Mouse (Mus musculus) forebrain, embryonic 16.5 days (tissue): ENCODE data around the gene Samhd1. TPM values are rescaled to one million over a fixed set of nuclear protein-coding genes. Genes with fewer than 3 reads are reported as not detected.

Source experiments
- ATAC-seq: fragments of 200-750 bp; cut with Nextera tagmentation; 2 replicates; pipeline ENCODE4 v1.8.0; 2017; ENCODE audit warnings: mild to moderate bottlenecking, moderate library complexity
- H3K27ac ChIP-seq: fragments of 300-500 bp; sonication (generic); 2 replicates; pipeline ENCODE4 v1.5.1; 2014; ENCODE audit warnings: low read length, control low read depth
- H3K27me3 ChIP-seq: fragments of 300-500 bp; sonication (generic); replicated peaks from 2 replicates; pipeline ENCODE4 v1.6.1; 2014; ENCODE audit warnings: low read length; ENCODE audit not compliant: control insufficient read depth, insufficient read depth
- H3K36me3 ChIP-seq: fragments of 300-500 bp; sonication (generic); 2 replicates; pipeline ENCODE4 v1.6.1; 2014; ENCODE audit not compliant: control insufficient read depth, insufficient read depth
- H3K4me1 ChIP-seq: fragments of 300-500 bp; sonication (generic); replicated peaks from 2 replicates; pipeline ENCODE4 v1.6.1; 2014; ENCODE audit warnings: low read length; ENCODE audit not compliant: control insufficient read depth, insufficient read depth
- H3K4me2 ChIP-seq: fragments of 300-500 bp; sonication (generic); 2 replicates; pipeline ENCODE4 v1.6.1; 2014; ENCODE audit warnings: mild to moderate bottlenecking, low read length, control low read depth
- H3K4me3 ChIP-seq: fragments of 300-500 bp; sonication (generic); replicated peaks from 2 replicates; pipeline ENCODE4 v1.5.1; 2014; ENCODE audit warnings: mild to moderate bottlenecking, low read length, control low read depth
- H3K9ac ChIP-seq: fragments of 300-500 bp; sonication (generic); replicated peaks from 2 replicates; pipeline ENCODE4 v1.6.1; 2014; ENCODE audit warnings: low read depth, low read length, control low read depth
- H3K9me3 ChIP-seq: fragments of 300-500 bp; sonication (generic); 2 replicates; pipeline ENCODE4 v1.6.1; 2016; ENCODE audit warnings: low read length; ENCODE audit not compliant: control insufficient read depth
- WGBS: fragments of 180-500 bp; shearing (Covaris S2); extraction: QIAGEN DNeasy Blood & Tissue Kit; methylation state at CpG from one replicate; pipeline ENCODE4 v1.1.7; 2014; 5-methylcytosine and 5-hydroxymethylcytosine counted together
- polyA plus RNA-seq: library from polyadenylated mRNA; unstranded; fragments of >200 nt; fragmentation: Nextera tagmentation; extraction: Ambion mirVana; gene quantifications from 2 replicates; pipeline ENCODE4 v1.2.1, GENCODE M21; 2015

Samhd1 gene
- polyA plus RNA-seq, 1 experiment from 2014 or later: 10.2 TPM

GRCm38 (mm10) chr2:157058342-157058998 is 76.6 kb downstream of the Samhd1 start:
- Histone ChIP-seq H3K4me1 (peaks cover 44% of the 10 kb centered on the region), H3K9me3 (no peaks in the 10 kb centered on the region), H3K9ac (peak overlapping the region; percentile 47), H3K27ac (peak overlapping the region; percentile 91), H3K27me3 (no peaks in the 10 kb centered on the region), H3K4me3 (peak overlapping the region; percentile 5; the same call in 1 of the 2 replicates), H3K36me3 (peaks cover 12% of the 10 kb centered on the region), H3K4me2 (peak overlapping the region; percentile 36)
- 8% methylated on average over 18 of the region's 18 CpGs for WGBS
- peak; percentile 91 for ATAC-seq

- peaks cover 16% of the 10 kb centered on the region for H3K36me3 ChIP-seq
- 79% methylated on average over 4 of the region's 4 CpGs for WGBS
- no peak overlapping the region for H3K4me3 ChIP-seq
- no peak overlapping the region for H3K4me2 ChIP-seq
- ATAC-seq: no peak
- H3K9ac ChIP-seq: no peak overlapping the region
- peak overlapping the region; percentile 91 for H3K27ac ChIP-seq
- H3K9me3 ChIP-seq: no peaks in the 10 kb centered on the region
- peaks cover 37% of the 10 kb centered on the region for H3K4me1 ChIP-seq
- H3K27me3 ChIP-seq: no peaks in the 10 kb centered on the region
Observed at GRCm38 (mm10) chr2:157057758-157058157, 77.3 kb downstream of the Samhd1 start.

DNA sequence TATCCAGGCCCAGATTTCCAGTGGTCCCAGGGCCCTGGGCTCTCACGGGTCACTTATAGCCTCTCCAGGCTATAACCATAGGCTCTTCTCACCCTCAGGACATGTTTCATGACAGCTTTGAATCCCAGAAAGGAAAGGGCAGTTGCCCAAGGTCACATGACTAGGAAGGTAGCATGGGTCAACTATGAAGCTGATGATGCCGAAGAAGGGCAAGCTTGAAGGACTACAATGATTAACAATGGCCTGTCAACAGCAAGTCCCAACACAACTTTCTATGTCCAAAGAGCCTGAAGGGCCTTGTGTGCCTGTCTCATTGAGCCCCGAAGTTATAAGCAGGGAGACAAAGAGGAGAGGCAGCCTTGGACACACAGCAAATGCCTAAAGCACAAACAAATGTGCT is 77.9 kb downstream of the Samhd1 start:
- Histone ChIP-seq H3K4me3 (no peak overlapping the region), H3K9me3 (no peaks in the 10 kb centered on the region), H3K27me3 (no peaks in the 10 kb centered on the region), H3K4me2 (no peak overlapping the region), H3K27ac (0 out of 2 replicates have a peak overlapping the region, but pooled peaks have one; percentile 4), H3K36me3 (peaks cover 20% of the 10 kb centered on the region), H3K4me1 (peaks cover 31% of the 10 kb centered on the region), H3K9ac (no peak overlapping the region)
- ATAC-seq: no peak
- WGBS: 89% methylated on average over 3 of the region's 3 CpGs

DNA sequence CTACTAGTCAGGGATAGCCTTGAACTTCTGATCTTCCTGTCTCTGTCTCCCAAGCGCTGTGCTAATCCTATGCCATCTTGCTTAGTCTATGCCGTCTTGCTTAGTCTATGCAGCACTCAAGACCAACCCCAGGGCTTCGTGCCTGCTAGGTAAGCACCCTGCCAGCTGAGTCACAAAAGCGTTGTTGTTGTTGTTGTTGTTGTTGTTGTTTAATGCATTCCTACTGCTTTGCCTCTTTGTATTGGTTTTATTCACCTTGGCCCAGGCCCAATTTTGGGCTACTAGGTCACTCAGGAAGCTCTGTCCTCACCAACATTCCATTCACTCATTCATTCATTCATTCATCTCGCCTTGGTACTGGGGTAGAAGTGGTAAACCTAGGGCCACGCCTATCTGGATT is 79.3 kb downstream of the Samhd1 start:
- WGBS: 89% methylated on average over 6 of the region's 6 CpGs
- Histone ChIP-seq H3K4me2 (no peak overlapping the region), H3K9me3 (no peaks in the 10 kb centered on the region), H3K36me3 (peaks cover 20% of the 10 kb centered on the region), H3K27ac (no peak overlapping the region), H3K27me3 (no peaks in the 10 kb centered on the region), H3K4me1 (peaks cover 35% of the 10 kb centered on the region), H3K9ac (no peak overlapping the region), H3K4me3 (no peak overlapping the region)
- no peak for ATAC-seq

DNA sequence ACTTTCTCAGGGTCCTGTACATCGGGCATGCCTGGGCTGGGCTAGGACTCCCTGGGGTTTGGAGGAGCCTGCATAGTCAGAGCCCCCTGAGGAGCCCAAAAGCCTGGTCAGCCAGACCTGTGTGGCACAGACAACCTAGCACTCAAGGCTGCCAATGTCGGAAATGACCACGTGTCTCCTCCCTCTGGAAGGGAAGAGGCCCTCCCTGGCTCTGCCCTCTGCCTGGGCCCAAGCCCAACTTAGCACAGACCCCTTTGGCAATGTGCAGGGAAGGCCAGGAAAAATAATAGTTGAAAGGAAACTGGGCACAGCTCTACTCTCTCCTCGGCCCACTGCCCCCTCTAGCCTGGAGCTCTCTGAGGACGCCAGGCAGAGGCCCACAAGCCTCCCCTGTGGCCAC is 80.2 kb downstream of the Samhd1 start:
- H3K9ac ChIP-seq: no peak overlapping the region
- no peak overlapping the region for H3K4me2 ChIP-seq
- WGBS: 53% methylated on average over 5 of the region's 5 CpGs
- H3K27ac ChIP-seq: peak overlapping the region; percentile 56; the same call in 1 of the 2 replicates
- H3K4me3 ChIP-seq: no peak overlapping the region
- peaks cover 17% of the 10 kb centered on the region for H3K36me3 ChIP-seq
- no peaks in the 10 kb centered on the region for H3K27me3 ChIP-seq
- no peaks in the 10 kb centered on the region for H3K9me3 ChIP-seq
- ATAC-seq: peak; percentile 36; the same call in 1 of the 2 replicates
- H3K4me1 ChIP-seq: peaks cover 44% of the 10 kb centered on the region

GRCm38 (mm10) chr2:157054297-157054696 is 80.8 kb downstream of the Samhd1 start:
- H3K9ac ChIP-seq: no peak overlapping the region

GRCm38 (mm10) chr2:157053787-157054186 is 81.3 kb downstream of the Samhd1 start:
- Histone ChIP-seq H3K4me2 (no peak overlapping the region), H3K27me3 (no peaks in the 10 kb centered on the region), H3K4me3 (no peak overlapping the region), H3K36me3 (peaks cover 12% of the 10 kb centered on the region), H3K9me3 (no peaks in the 10 kb centered on the region), H3K4me1 (peaks cover 47% of the 10 kb centered on the region), H3K27ac (no peak overlapping the region), H3K9ac (no peak overlapping the region)
- WGBS: 80% methylated on average over 4 of the region's 4 CpGs
- ATAC-seq: no peak

More at GRCm38 (mm10) chr2:157054297-157054696, 80.8 kb downstream of the Samhd1 start:
- Histone ChIP-seq H3K4me2 (no peak overlapping the region), H3K4me3 (no peak overlapping the region), H3K27me3 (no peaks in the 10 kb centered on the region), H3K4me1 (peaks cover 47% of the 10 kb centered on the region), H3K9me3 (no peaks in the 10 kb centered on the region), H3K27ac (peak overlapping the region; percentile 56; the same call in 1 of the 2 replicates), H3K36me3 (peaks cover 12% of the 10 kb centered on the region)
- 85% methylated on average over 8 of the region's 8 CpGs for WGBS
- ATAC-seq: no peak

- H3K36me3 ChIP-seq: peaks cover 12% of the 10 kb centered on the region
- ATAC-seq: no peak
Observed at GRCm38 (mm10) chr2:157053124-157053523, 81.9 kb downstream of the Samhd1 start.

GRCm38 (mm10) chr2:157052448-157052847 is 82.6 kb downstream of the Samhd1 start:
- H3K36me3 ChIP-seq: peaks cover 12% of the 10 kb centered on the region
- H3K9ac ChIP-seq: no peak overlapping the region
- H3K4me3 ChIP-seq: no peak overlapping the region
- H3K4me2 ChIP-seq: no peak overlapping the region
- no peak for ATAC-seq
- no peaks in the 10 kb centered on the region for H3K9me3 ChIP-seq
- H3K27ac ChIP-seq: no peak overlapping the region
- 86% methylated on average over 8 of the region's 8 CpGs for WGBS
- peaks cover 45% of the 10 kb centered on the region for H3K4me1 ChIP-seq
- H3K27me3 ChIP-seq: no peaks in the 10 kb centered on the region

More at GRCm38 (mm10) chr2:157053124-157053523, 81.9 kb downstream of the Samhd1 start:
- Histone ChIP-seq H3K4me3 (no peak overlapping the region), H3K9ac (no peak overlapping the region), H3K4me1 (peaks cover 47% of the 10 kb centered on the region), H3K9me3 (no peaks in the 10 kb centered on the region), H3K4me2 (no peak overlapping the region), H3K27me3 (no peaks in the 10 kb centered on the region), H3K27ac (no peak overlapping the region)
- WGBS: 93% methylated on average over 5 of the region's 5 CpGs
